ENCODE assay signal across 8 mouse cellular contexts in the genomic region with DNA sequence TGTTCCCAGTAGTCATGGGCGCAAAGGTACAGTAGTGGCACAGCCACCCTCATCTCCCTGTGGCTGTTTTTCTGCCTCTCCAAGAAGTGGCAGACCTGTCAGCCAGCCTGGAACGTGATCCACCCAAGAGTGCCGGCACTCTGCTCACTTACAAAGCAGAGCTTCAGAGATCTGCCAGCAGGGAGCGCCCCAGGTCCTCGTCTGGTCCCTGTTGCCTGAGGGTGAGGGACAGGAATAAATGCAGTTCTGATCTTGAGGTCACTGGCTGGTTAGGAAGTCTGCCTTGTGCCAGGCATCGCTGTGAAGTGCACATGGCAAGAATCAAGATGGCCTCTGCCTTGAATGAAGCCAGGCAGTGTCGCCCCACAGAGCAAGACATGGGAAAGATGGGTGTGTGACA. TPM values are rescaled to one million over a fixed set of nuclear protein-coding genes. Genes with fewer than 3 reads are reported as not detected.
A peak's percentile ranks its signal among the peaks of the same experiment; 100 is the strongest.
DNase-seq lines count a peak whose midpoint lies in the region; ATAC-seq and TF ChIP-seq lines count a peak whose summit lies in the region.

No protein-coding gene starts in this region.

- peak; percentile 63 for ATAC-seq in frontal cortex, adult (ENCODE audit: low TSS enrichment)

- peaks cover 8% of the 10 kb centered on the region for H3K4me1 ChIP-seq in bone marrow, adult 2 months (ENCODE audit: control insufficient read depth, insufficient read depth, low read length)

- peak; percentile 69 for TF ChIP-seq CTCF in bone marrow, adult 2 months (IDR thresholded peaks at IDR 0.05; ENCODE audit: control insufficient read depth, insufficient read depth, low read length)

- no peak for TF ChIP-seq POLR2A in bone marrow, adult 2 months (IDR thresholded peaks at IDR 0.05; ENCODE audit: borderline replicate concordance, control insufficient read depth, low read depth, low read length)

- H3K4me3 ChIP-seq in bone marrow, adult 2 months (replicated peaks; ENCODE audit: control insufficient read depth, low read depth, low read length) = no peak overlapping the region

- 76% methylated on average over 7 of the region's 7 CpGs for WGBS in bone marrow, adult 2 months

- no peak overlapping the region; the same call in 1 of the 2 replicates for H3K27ac ChIP-seq in bone marrow, adult 2 months (ENCODE audit: control insufficient read depth, insufficient read depth, low read depth, low read length, poor library complexity)

- peak; percentile 44 to 71 for DNase-seq in heart, adult 18-20 months
- DNase-seq in heart, adult 11 months = no peak
- peak; percentile 49 for DNase-seq in 3T3-L1 (ENCODE audit: low read depth, low spot score)
- DNase-seq in layer of hippocampus, adult 9-11 months = peak; percentile 60
- DNase-seq in lung, postnatal 4 days = peak; percentile 60 to 63
- DNase-seq in testis, postnatal 10 days (ENCODE audit: low spot score) = peak; percentile 90

RNA-seq across cellular contexts. Expression of a gene that starts 11.4 kb away (rescaled TPM):
- total RNA-seq in heart, adult 18-20 months (2021) = under 1 TPM; 0.46 to 0.47 TPM
- polyA plus RNA-seq in bone marrow, adult 2 months (2011; ENCODE audit: insufficient read depth, insufficient read length, low replicate concordance, missing spikeins) = 0.82 TPM in 1 of 2 replicates, not detected in the other
